Mouse (Mus musculus): ENCODE measurements at regions not wholly inside any gene's neighbourhood (a gene's known extent, or its start where the extent isn't known, plus 50 kb on each side); places are given as distances from the start of the nearest gene placed in this dataset.

DNA sequence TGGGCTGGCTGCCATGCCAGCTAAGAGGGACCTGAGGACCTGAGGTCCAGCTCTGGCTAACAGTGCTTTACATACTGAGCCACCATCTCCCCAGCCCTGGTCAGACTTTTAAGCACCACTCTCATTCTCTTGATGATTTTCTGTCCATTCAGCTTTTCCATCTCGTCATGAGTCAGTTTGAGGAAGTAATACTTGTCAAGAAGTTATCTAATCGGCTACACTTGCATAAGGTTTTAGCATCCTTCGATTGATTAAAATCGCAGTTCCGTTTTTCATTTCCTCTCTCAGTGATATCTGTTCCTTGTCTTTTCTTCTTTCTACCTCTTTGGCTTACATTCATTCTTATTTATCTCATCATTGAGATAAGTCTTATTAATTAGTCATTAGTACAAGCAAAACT, 207.4 kb upstream of the Hs6st1 start:
- TF ChIP-seq ZNF384 (IDR thresholded peaks at IDR 0.05; ENCODE audit: low read depth, low read length) = no peak
- TF ChIP-seq CHD2 (IDR thresholded peaks at IDR 0.05; ENCODE audit: low read depth, low read length) = no peak
